Mouse (Mus musculus) lung, embryonic 15.5 days (tissue): ENCODE data around the gene Gapdh. TPM values are rescaled to one million over a fixed set of nuclear protein-coding genes. Genes with fewer than 3 reads are reported as not detected.
"Not testable (repeated sequence)": the region's sequence is repeated elsewhere in the genome, so short reads cannot be mapped to it uniquely, and the experiment has no call there.

Source experiments
- ATAC-seq: fragments of 200-750 bp; cut with Nextera tagmentation; 2 replicates; pipeline ENCODE4 v1.8.0; 2017; ENCODE audit warnings: moderate number of reproducible peaks, borderline replicate concordance; ENCODE audit not compliant: low FRiP score, low TSS enrichment; ENCODE audit errors: extremely low read depth
- H3K27ac ChIP-seq: fragments of 300-500 bp; sonication (generic); 2 replicates; pipeline ENCODE4 v1.5.1; 2015; ENCODE audit warnings: moderate library complexity, mild to moderate bottlenecking, inconsistent platforms
- H3K27me3 ChIP-seq: fragments of 300-500 bp; sonication (generic); 2 replicates; pipeline ENCODE4 v1.6.1; 2015; ENCODE audit warnings: inconsistent platforms
- H3K36me3 ChIP-seq: fragments of 300-500 bp; sonication (generic); 2 replicates; pipeline ENCODE4 v1.6.1; 2015; ENCODE audit warnings: inconsistent platforms
- H3K4me1 ChIP-seq: fragments of 300-500 bp; sonication (generic); 2 replicates; pipeline ENCODE4 v1.6.1; 2015; ENCODE audit warnings: inconsistent platforms
- H3K4me2 ChIP-seq: fragments of 300-500 bp; sonication (generic); 2 replicates; pipeline ENCODE4 v1.6.1; 2015; ENCODE audit warnings: inconsistent platforms, mild to moderate bottlenecking, moderate library complexity
- H3K4me3 ChIP-seq: fragments of 300-500 bp; sonication (generic); 2 replicates; pipeline ENCODE4 v1.5.1; 2015; ENCODE audit warnings: mild to moderate bottlenecking, inconsistent platforms
- H3K9ac ChIP-seq: fragments of 300-500 bp; sonication (generic); 2 replicates; pipeline ENCODE4 v1.6.1; 2015; ENCODE audit warnings: inconsistent platforms
- H3K9me3 ChIP-seq: fragments of 300-500 bp; sonication (generic); 2 replicates; pipeline ENCODE4 v1.6.1; 2016; ENCODE audit warnings: inconsistent platforms
- WGBS: fragments of 180-500 bp; shearing (Covaris S2); methylation state at CpG from one replicate; pipeline ENCODE4 v1.1.7; 2015; 5-methylcytosine and 5-hydroxymethylcytosine counted together
- polyA plus RNA-seq: library from polyadenylated mRNA; unstranded; fragments of >200 nt; fragmentation: Nextera tagmentation; extraction: Ambion mirVana; gene quantifications from 2 replicates; pipeline ENCODE4 v1.2.1, GENCODE M21; 2015

The Gapdh gene
- polyA plus RNA-seq, 1 experiment from 2014 or later: 1,765 TPM

- peak; percentile 91 for ATAC-seq
- peaks cover 49% of the 10 kb centered on the region for H3K4me1 ChIP-seq
- under 1% methylated on average over 36 of the region's 36 CpGs for WGBS
- H3K4me2 ChIP-seq: peak overlapping the region; percentile 90
- no peaks in the 10 kb centered on the region for H3K27me3 ChIP-seq
- H3K27ac ChIP-seq: peak overlapping the region; percentile 97
- peak overlapping the region; percentile 73 for H3K9ac ChIP-seq
- H3K36me3 ChIP-seq: peaks cover 52% of the 10 kb centered on the region
- H3K4me3 ChIP-seq: peak overlapping the region; percentile 83
- H3K9me3 ChIP-seq: no peaks in the 10 kb centered on the region
These were observed 857 bp downstream of the Gapdh start for GRCm38 (mm10) chr6:125165328-125165891.

- Histone ChIP-seq H3K9ac (peak overlapping the region; percentile 73), H3K36me3 (peaks cover 50% of the 10 kb centered on the region), H3K27ac (peak overlapping the region; percentile 89), H3K27me3 (no peaks in the 10 kb centered on the region), H3K4me2 (peak overlapping the region; percentile 90), H3K4me3 (peak overlapping the region; percentile 83), H3K4me1 (peaks cover 49% of the 10 kb centered on the region), H3K9me3 (no peaks in the 10 kb centered on the region)
- WGBS: 0% methylated on average over 39 of the region's 39 CpGs
- peak; percentile 14; the same call in 1 of the 2 replicates for ATAC-seq
These were observed 1.5 kb downstream of the Gapdh start for GRCm38 (mm10) chr6:125164672-125165327.

GRCm38 (mm10) chr6:125163801-125164657 lies 2.2 kb downstream of the Gapdh start:
- peak overlapping the region; percentile 73 for H3K9ac ChIP-seq
- H3K4me3 ChIP-seq: peak overlapping the region; percentile 83
- ATAC-seq: no peak
- 6% methylated on average over 20 of the region's 20 CpGs for WGBS
- H3K36me3 ChIP-seq: peaks cover 50% of the 10 kb centered on the region
- H3K9me3 ChIP-seq: no peaks in the 10 kb centered on the region
- peak overlapping the region; percentile 90 for H3K4me2 ChIP-seq
- peaks cover 49% of the 10 kb centered on the region for H3K4me1 ChIP-seq
- H3K27ac ChIP-seq: peak overlapping the region; percentile 89
- H3K27me3 ChIP-seq: no peaks in the 10 kb centered on the region

- H3K4me2 ChIP-seq: not testable (repeated sequence)
These were observed 3.5 kb downstream of the Gapdh start for GRCm38 (mm10) chr6:125162615-125163305.

GRCm38 (mm10) chr6:125161971-125162370 lies 4.3 kb downstream of the Gapdh start:
- not testable (repeated sequence) for H3K27ac ChIP-seq, ATAC-seq, H3K9me3 ChIP-seq, H3K27me3 ChIP-seq, H3K4me3 ChIP-seq, H3K4me2 ChIP-seq, H3K9ac ChIP-seq
- WGBS: 13% methylated on average over 4 of the region's 5 CpGs
- peaks cover 40% of the 10 kb centered on the region for H3K4me1 ChIP-seq
- peaks cover 41% of the 10 kb centered on the region for H3K36me3 ChIP-seq

More at GRCm38 (mm10) chr6:125162615-125163305, 3.5 kb downstream of the Gapdh start:
- H3K4me1 ChIP-seq: peaks cover 48% of the 10 kb centered on the region
- H3K27ac ChIP-seq, H3K9ac ChIP-seq, H3K27me3 ChIP-seq, ATAC-seq, H3K9me3 ChIP-seq, H3K4me3 ChIP-seq: not testable (repeated sequence)
- 59% methylated on average over 13 of the region's 16 CpGs for WGBS
- peaks cover 45% of the 10 kb centered on the region for H3K36me3 ChIP-seq

GRCm38 (mm10) chr6:125160854-125161760 lies 5.2 kb downstream of the Gapdh start:
- WGBS: 19% methylated on average over 22 of the region's 22 CpGs
- H3K27ac ChIP-seq: peak overlapping the region; percentile 36
- H3K4me2 ChIP-seq: no peak overlapping the region
- no peak for ATAC-seq
- no peaks in the 10 kb centered on the region for H3K9me3 ChIP-seq
- no peak overlapping the region for H3K9ac ChIP-seq
- H3K36me3 ChIP-seq: peaks cover 41% of the 10 kb centered on the region
- H3K4me3 ChIP-seq: no peak overlapping the region
- H3K27me3 ChIP-seq: no peaks in the 10 kb centered on the region
- H3K4me1 ChIP-seq: peaks cover 31% of the 10 kb centered on the region

- H3K9ac ChIP-seq: no peak overlapping the region
- H3K27ac ChIP-seq: peak overlapping the region; percentile 36; the same call in 1 of the 2 replicates
- no peak overlapping the region for H3K4me3 ChIP-seq
- H3K4me2 ChIP-seq: no peak overlapping the region
- 48% methylated on average over 10 of the region's 10 CpGs for WGBS
- H3K4me1 ChIP-seq: peaks cover 30% of the 10 kb centered on the region
- no peak for ATAC-seq
- H3K36me3 ChIP-seq: peaks cover 41% of the 10 kb centered on the region
- no peaks in the 10 kb centered on the region for H3K9me3 ChIP-seq
- no peaks in the 10 kb centered on the region for H3K27me3 ChIP-seq
These were observed 5.8 kb downstream of the Gapdh start for GRCm38 (mm10) chr6:125160558-125160853.

GRCm38 (mm10) chr6:125159773-125160557 lies 6.3 kb downstream of the Gapdh start:
- Histone ChIP-seq H3K4me1 (peaks cover 30% of the 10 kb centered on the region), H3K27me3 (no peaks in the 10 kb centered on the region), H3K27ac (peak overlapping the region; percentile 36; the same call in 1 of the 2 replicates), H3K9me3 (no peaks in the 10 kb centered on the region), H3K4me2 (no peak overlapping the region), H3K36me3 (peaks cover 41% of the 10 kb centered on the region), H3K9ac (no peak overlapping the region), H3K4me3 (no peak overlapping the region)
- WGBS: 74% methylated on average over 7 of the region's 7 CpGs
- no peak for ATAC-seq

- H3K27me3 ChIP-seq: no peaks in the 10 kb centered on the region
- H3K27ac ChIP-seq: no peak overlapping the region
- H3K9ac ChIP-seq: no peak overlapping the region
- 78% methylated on average over 15 of the region's 15 CpGs for WGBS
- H3K4me3 ChIP-seq: no peak overlapping the region
- H3K4me2 ChIP-seq: no peak overlapping the region
- peaks cover 41% of the 10 kb centered on the region for H3K36me3 ChIP-seq
- peaks cover 25% of the 10 kb centered on the region for H3K4me1 ChIP-seq
- no peaks in the 10 kb centered on the region for H3K9me3 ChIP-seq
- no peak for ATAC-seq
These were observed 7.2 kb downstream of the Gapdh start for GRCm38 (mm10) chr6:125158944-125159492.

- no peaks in the 10 kb centered on the region for H3K9me3 ChIP-seq
- no peak overlapping the region for H3K27ac ChIP-seq
- H3K27me3 ChIP-seq: no peaks in the 10 kb centered on the region
- no peak overlapping the region for H3K4me3 ChIP-seq
- 67% methylated on average over 7 of the region's 7 CpGs for WGBS
- H3K36me3 ChIP-seq: peaks cover 36% of the 10 kb centered on the region
- no peak for ATAC-seq
- H3K9ac ChIP-seq: no peak overlapping the region
- H3K4me1 ChIP-seq: peaks cover 11% of the 10 kb centered on the region; the same call in 1 of the 2 replicates
- no peak overlapping the region for H3K4me2 ChIP-seq
These were observed 9.2 kb downstream of the Gapdh start for GRCm38 (mm10) chr6:125156903-125157614.
